Mouse (Mus musculus): Measurements from ENCODE around the gene Zfyve27. TPM values are rescaled to one million over a fixed set of nuclear protein-coding genes. Genes with fewer than 3 reads are reported as not detected.
A peak's percentile ranks its signal among the peaks of the same experiment; 100 is the strongest.

Zfyve27 gene
- polyA plus RNA-seq, 1 experiment from 2014 or later = 35.5 TPM

- Histone ChIP-seq H3K27ac (replicated peaks; ENCODE audit: low read depth, low read length) (no peak overlapping the region; the same call in 1 of the 2 replicates), H3K9me3 (ENCODE audit: control insufficient read depth, low read length) (no peaks in the 10 kb centered on the region), H3K4me2 (ENCODE audit: low read length) (no peak overlapping the region), H3K9ac (replicated peaks; ENCODE audit: low read length) (no peak overlapping the region), H3K4me3 (replicated peaks; ENCODE audit: low read depth, low read length) (no peak overlapping the region), H3K36me3 (ENCODE audit: control insufficient read depth, insufficient read depth, low read length) (no peaks in the 10 kb centered on the region), H3K4me1 (ENCODE audit: control insufficient read depth, insufficient read depth, low read length) (no peaks in the 10 kb centered on the region), H3K27me3 (ENCODE audit: control insufficient read depth, insufficient read depth, low read length) (no peaks in the 10 kb centered on the region)
- ATAC-seq (ENCODE audit: low FRiP score, low TSS enrichment) = no peak
- DNase-seq = no peak
- WGBS = 83% methylated on average over 10 of the region's 10 CpGs
Observed at GRCm38 (mm10) chr19:42226451-42226850, 62.7 kb downstream of the Zfyve27 start.

- H3K27ac ChIP-seq (replicated peaks; ENCODE audit: low read depth, low read length) = no peak overlapping the region
- no peaks in the 10 kb centered on the region for H3K9me3 ChIP-seq (ENCODE audit: control insufficient read depth, low read length)
- 64% methylated on average over 17 of the region's 17 CpGs for WGBS
- H3K36me3 ChIP-seq (ENCODE audit: control insufficient read depth, insufficient read depth, low read length) = no peaks in the 10 kb centered on the region
- H3K4me2 ChIP-seq (ENCODE audit: low read length) = no peak overlapping the region
- no peaks in the 10 kb centered on the region for H3K4me1 ChIP-seq (ENCODE audit: control insufficient read depth, insufficient read depth, low read length)
- ATAC-seq (ENCODE audit: low FRiP score, low TSS enrichment) (no peak), DNase-seq (peak; percentile 17)
- H3K27me3 ChIP-seq (ENCODE audit: control insufficient read depth, insufficient read depth, low read length) = no peaks in the 10 kb centered on the region
- no peak overlapping the region for H3K4me3 ChIP-seq (replicated peaks; ENCODE audit: low read depth, low read length)
- H3K9ac ChIP-seq (replicated peaks; ENCODE audit: low read length) = no peak overlapping the region
Observed at GRCm38 (mm10) chr19:42229499-42230287, 65.9 kb downstream of the Zfyve27 start.

GRCm38 (mm10) chr19:42230288-42230568, 66.5 kb downstream of the Zfyve27 start:
- DNase-seq (no peak), ATAC-seq (ENCODE audit: low FRiP score, low TSS enrichment) (no peak)
- Histone ChIP-seq H3K4me2 (ENCODE audit: low read length) (no peak overlapping the region), H3K4me3 (replicated peaks; ENCODE audit: low read depth, low read length) (no peak overlapping the region), H3K4me1 (ENCODE audit: control insufficient read depth, insufficient read depth, low read length) (no peaks in the 10 kb centered on the region), H3K9me3 (ENCODE audit: control insufficient read depth, low read length) (no peaks in the 10 kb centered on the region), H3K27me3 (ENCODE audit: control insufficient read depth, insufficient read depth, low read length) (no peaks in the 10 kb centered on the region), H3K27ac (replicated peaks; ENCODE audit: low read depth, low read length) (no peak overlapping the region), H3K36me3 (ENCODE audit: control insufficient read depth, insufficient read depth, low read length) (no peaks in the 10 kb centered on the region), H3K9ac (replicated peaks; ENCODE audit: low read length) (no peak overlapping the region)
- WGBS = 80% methylated on average over 5 of the region's 5 CpGs

- no peak overlapping the region for H3K4me2 ChIP-seq (ENCODE audit: low read length)
- no peak for ATAC-seq (ENCODE audit: low FRiP score, low TSS enrichment)
- no peak overlapping the region for H3K9ac ChIP-seq (replicated peaks; ENCODE audit: low read length)
- H3K27me3 ChIP-seq (ENCODE audit: control insufficient read depth, insufficient read depth, low read length) = no peaks in the 10 kb centered on the region
- H3K9me3 ChIP-seq (ENCODE audit: control insufficient read depth, low read length) = no peaks in the 10 kb centered on the region
- H3K27ac ChIP-seq (replicated peaks; ENCODE audit: low read depth, low read length) = no peak overlapping the region
- no peak for DNase-seq
- WGBS = 91% methylated on average over 13 of the region's 13 CpGs
- no peaks in the 10 kb centered on the region for H3K4me1 ChIP-seq (ENCODE audit: control insufficient read depth, insufficient read depth, low read length)
- H3K4me3 ChIP-seq (replicated peaks; ENCODE audit: low read depth, low read length) = no peak overlapping the region
- H3K36me3 ChIP-seq (ENCODE audit: control insufficient read depth, insufficient read depth, low read length) = no peaks in the 10 kb centered on the region
Observed at GRCm38 (mm10) chr19:42230986-42231385, 67.2 kb downstream of the Zfyve27 start.

- peak overlapping the region; percentile 22; the same call in 1 of the 2 replicates for H3K27ac ChIP-seq (replicated peaks; ENCODE audit: low read depth, low read length)
Observed at GRCm38 (mm10) chr19:42237602-42238340, 74.0 kb downstream of the Zfyve27 start.

GRCm38 (mm10) chr19:42238341-42238715, 74.6 kb downstream of the Zfyve27 start:
- Histone ChIP-seq H3K9ac (replicated peaks; ENCODE audit: low read length) (no peak overlapping the region), H3K4me1 (ENCODE audit: control insufficient read depth, insufficient read depth, low read length) (peaks cover 7% of the 10 kb centered on the region; the same call in 1 of the 2 replicates), H3K4me3 (replicated peaks; ENCODE audit: low read depth, low read length) (no peak overlapping the region), H3K27me3 (ENCODE audit: control insufficient read depth, insufficient read depth, low read length) (no peaks in the 10 kb centered on the region), H3K4me2 (ENCODE audit: low read length) (no peak overlapping the region), H3K27ac (replicated peaks; ENCODE audit: low read depth, low read length) (no peak overlapping the region), H3K9me3 (ENCODE audit: control insufficient read depth, low read length) (no peaks in the 10 kb centered on the region), H3K36me3 (ENCODE audit: control insufficient read depth, insufficient read depth, low read length) (no peaks in the 10 kb centered on the region)
- DNase-seq = no peak
- 68% methylated on average over 7 of the region's 7 CpGs for WGBS
- no peak for ATAC-seq (ENCODE audit: low FRiP score, low TSS enrichment)

More at GRCm38 (mm10) chr19:42237602-42238340, 74.0 kb downstream of the Zfyve27 start:
- Histone ChIP-seq H3K27me3 (ENCODE audit: control insufficient read depth, insufficient read depth, low read length) (no peaks in the 10 kb centered on the region), H3K9me3 (ENCODE audit: control insufficient read depth, low read length) (no peaks in the 10 kb centered on the region), H3K4me1 (ENCODE audit: control insufficient read depth, insufficient read depth, low read length) (peaks cover 7% of the 10 kb centered on the region; the same call in 1 of the 2 replicates), H3K9ac (replicated peaks; ENCODE audit: low read length) (no peak overlapping the region), H3K4me2 (ENCODE audit: low read length) (no peak overlapping the region), H3K36me3 (ENCODE audit: control insufficient read depth, insufficient read depth, low read length) (no peaks in the 10 kb centered on the region), H3K4me3 (replicated peaks; ENCODE audit: low read depth, low read length) (no peak overlapping the region)
- WGBS = 28% methylated on average over 4 of the region's 4 CpGs
- ATAC-seq (ENCODE audit: low FRiP score, low TSS enrichment) (no peak; the same call in 1 of the 2 replicates), DNase-seq (peak; percentile 55)

- Histone ChIP-seq H3K9me3 (ENCODE audit: control insufficient read depth, low read length) (no peaks in the 10 kb centered on the region), H3K4me3 (replicated peaks; ENCODE audit: low read depth, low read length) (no peak overlapping the region), H3K27ac (replicated peaks; ENCODE audit: low read depth, low read length) (no peak overlapping the region), H3K9ac (replicated peaks; ENCODE audit: low read length) (no peak overlapping the region), H3K27me3 (ENCODE audit: control insufficient read depth, insufficient read depth, low read length) (no peaks in the 10 kb centered on the region), H3K4me2 (ENCODE audit: low read length) (no peak overlapping the region), H3K4me1 (ENCODE audit: control insufficient read depth, insufficient read depth, low read length) (peaks cover 7% of the 10 kb centered on the region; the same call in 1 of the 2 replicates), H3K36me3 (ENCODE audit: control insufficient read depth, insufficient read depth, low read length) (no peaks in the 10 kb centered on the region)
- 55% methylated on average over 8 of the region's 8 CpGs for WGBS
- DNase-seq = no peak
- no peak for ATAC-seq (ENCODE audit: low FRiP score, low TSS enrichment)
Observed at GRCm38 (mm10) chr19:42240881-42241280, 77.1 kb downstream of the Zfyve27 start.

- 70% methylated on average over 3 of the region's 3 CpGs for WGBS
- Histone ChIP-seq H3K4me3 (replicated peaks; ENCODE audit: low read depth, low read length) (no peak overlapping the region), H3K4me1 (ENCODE audit: control insufficient read depth, insufficient read depth, low read length) (no peaks in the 10 kb centered on the region), H3K27me3 (ENCODE audit: control insufficient read depth, insufficient read depth, low read length) (no peaks in the 10 kb centered on the region), H3K9me3 (ENCODE audit: control insufficient read depth, low read length) (no peaks in the 10 kb centered on the region), H3K9ac (replicated peaks; ENCODE audit: low read length) (no peak overlapping the region), H3K36me3 (ENCODE audit: control insufficient read depth, insufficient read depth, low read length) (no peaks in the 10 kb centered on the region), H3K27ac (replicated peaks; ENCODE audit: low read depth, low read length) (no peak overlapping the region), H3K4me2 (ENCODE audit: low read length) (no peak overlapping the region)
- no peak for DNase-seq
- no peak for ATAC-seq (ENCODE audit: low FRiP score, low TSS enrichment)
Observed at GRCm38 (mm10) chr19:42243401-42243800, 79.7 kb downstream of the Zfyve27 start.

Data from midbrain, embryonic 14.5 days (tissue).